Mouse (Mus musculus): ENCODE data around the gene Dusp1. TPM values are rescaled to one million over a fixed set of nuclear protein-coding genes. Genes with fewer than 3 reads are reported as not detected.

Gene Dusp1
- polyA plus RNA-seq, 1 experiment, result 19.7 TPM

DNA sequence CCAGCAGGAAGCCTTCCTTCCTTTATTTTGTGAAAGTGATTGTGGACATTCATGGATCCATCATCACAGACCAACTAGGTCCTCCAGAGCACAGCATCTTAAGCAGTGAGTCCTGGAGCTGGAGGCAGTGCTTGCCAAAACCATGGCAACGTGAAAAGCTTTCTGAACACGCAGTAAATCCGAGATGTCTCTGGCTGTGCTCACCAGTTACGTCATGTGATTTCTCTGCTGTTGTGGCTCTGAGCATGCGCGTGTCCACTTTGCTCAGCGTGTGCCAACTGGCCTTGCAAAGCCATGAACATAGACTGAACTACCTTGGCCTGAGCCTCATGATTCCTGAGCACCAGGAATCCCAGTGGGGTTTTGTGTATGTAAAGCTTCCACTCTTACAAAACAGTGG, 36.6 kb downstream of the Dusp1 start:
- Histone ChIP-seq H3K27ac (ENCODE audit: control insufficient read depth, insufficient read depth, low read depth, low read length) (no peak overlapping the region), H3K27me3 (ENCODE audit: control insufficient read depth, insufficient read depth, low read length) (no peaks in the 10 kb centered on the region), H3K4me1 (ENCODE audit: control insufficient read depth, insufficient read depth, low read length) (no peaks in the 10 kb centered on the region; the same call in 1 of the 2 replicates), H3K4me3 (ENCODE audit: control insufficient read depth, low read depth, low read length) (no peak overlapping the region), H3K36me3 (ENCODE audit: control insufficient read depth, insufficient read depth, low read length) (no peaks in the 10 kb centered on the region)
- TF ChIP-seq CTCF (IDR thresholded peaks at IDR 0.05; ENCODE audit: control insufficient read depth, insufficient read depth, insufficient replicate concordance, low read depth, low read length) (no peak), POLR2A (IDR thresholded peaks at IDR 0.05; ENCODE audit: control insufficient read depth, low read depth, low read length) (no peak)

DNA sequence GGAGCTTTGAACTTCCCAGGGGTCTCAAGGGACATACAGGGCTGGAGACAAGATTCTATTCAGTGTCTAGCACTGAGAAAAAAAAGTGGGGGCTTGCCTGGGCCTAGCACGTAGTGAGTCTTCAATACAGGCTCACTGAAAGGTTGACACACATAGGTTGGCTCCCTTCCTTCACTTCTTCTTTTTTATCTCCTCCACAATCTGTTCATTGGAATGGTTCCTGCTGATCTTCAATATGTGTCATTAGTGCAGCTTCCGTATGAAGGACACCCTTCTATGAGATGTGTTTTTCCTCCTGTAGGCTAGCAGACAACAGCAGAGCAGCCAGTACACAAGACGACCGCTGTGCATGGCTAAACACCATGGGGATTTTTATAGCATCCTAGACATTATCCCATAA, 37.1 kb downstream of the Dusp1 start:
- TF ChIP-seq CTCF (IDR thresholded peaks at IDR 0.05; ENCODE audit: control insufficient read depth, insufficient read depth, insufficient replicate concordance, low read depth, low read length) (no peak), POLR2A (IDR thresholded peaks at IDR 0.05; ENCODE audit: control insufficient read depth, low read depth, low read length) (no peak)
- Histone ChIP-seq H3K4me3 (ENCODE audit: control insufficient read depth, low read depth, low read length) (no peak overlapping the region), H3K36me3 (ENCODE audit: control insufficient read depth, insufficient read depth, low read length) (no peaks in the 10 kb centered on the region), H3K4me1 (ENCODE audit: control insufficient read depth, insufficient read depth, low read length) (no peaks in the 10 kb centered on the region; the same call in 1 of the 2 replicates), H3K27ac (ENCODE audit: control insufficient read depth, insufficient read depth, low read depth, low read length) (no peak overlapping the region), H3K27me3 (ENCODE audit: control insufficient read depth, insufficient read depth, low read length) (no peaks in the 10 kb centered on the region)

DNA sequence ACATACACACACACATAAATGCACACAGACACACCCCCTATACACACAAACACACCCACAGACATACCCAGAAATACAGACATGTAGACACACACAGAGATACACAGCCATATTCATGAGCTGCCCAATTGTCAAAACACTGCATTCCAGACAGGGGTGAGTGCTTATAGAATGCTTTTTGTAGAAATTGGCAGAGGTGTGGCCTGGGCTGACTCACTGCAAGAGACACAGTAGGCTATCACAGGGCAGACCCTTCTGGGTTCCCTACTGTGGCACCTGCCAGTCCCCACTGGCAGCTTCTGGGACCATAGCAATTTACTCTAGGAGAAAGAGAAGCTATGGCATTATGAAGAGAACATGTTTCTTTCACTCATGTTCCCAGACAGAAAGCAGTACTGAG, 37.6 kb downstream of the Dusp1 start:
- H3K36me3 ChIP-seq (ENCODE audit: control insufficient read depth, insufficient read depth, low read length), result no peaks in the 10 kb centered on the region
- TF ChIP-seq POLR2A (IDR thresholded peaks at IDR 0.05; ENCODE audit: control insufficient read depth, low read depth, low read length) (no peak), CTCF (IDR thresholded peaks at IDR 0.05; ENCODE audit: control insufficient read depth, insufficient read depth, insufficient replicate concordance, low read depth, low read length) (no peak)
- no peaks in the 10 kb centered on the region; the same call in 1 of the 2 replicates for H3K4me1 ChIP-seq (ENCODE audit: control insufficient read depth, insufficient read depth, low read length)
- H3K4me3 ChIP-seq (ENCODE audit: control insufficient read depth, low read depth, low read length), result no peak overlapping the region
- H3K27ac ChIP-seq (ENCODE audit: control insufficient read depth, insufficient read depth, low read depth, low read length), result no peak overlapping the region
- no peaks in the 10 kb centered on the region for H3K27me3 ChIP-seq (ENCODE audit: control insufficient read depth, insufficient read depth, low read length)

DNA sequence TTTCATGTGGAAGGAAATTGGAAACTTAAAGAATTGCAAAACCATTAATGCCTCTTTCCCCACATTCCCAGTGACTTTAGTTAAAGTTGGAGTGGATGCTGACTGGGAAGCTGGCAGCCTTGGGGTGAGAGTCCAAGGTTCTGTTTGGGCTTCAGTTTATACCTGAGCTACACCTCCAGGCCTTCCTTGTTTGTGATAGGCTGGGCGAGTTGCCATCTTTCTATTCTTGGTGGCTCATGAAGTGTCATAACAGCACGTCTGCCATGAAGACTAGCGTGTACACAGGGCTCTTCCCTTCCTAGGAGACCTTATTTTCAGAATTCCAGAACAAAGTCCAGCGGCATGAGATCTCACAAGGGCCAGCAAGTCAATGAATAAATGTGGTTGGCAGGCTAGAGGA, 39.2 kb downstream of the Dusp1 start:
- Histone ChIP-seq H3K27ac (ENCODE audit: control insufficient read depth, insufficient read depth, low read depth, low read length) (no peak overlapping the region), H3K27me3 (ENCODE audit: control insufficient read depth, insufficient read depth, low read length) (no peaks in the 10 kb centered on the region), H3K36me3 (ENCODE audit: control insufficient read depth, insufficient read depth, low read length) (no peaks in the 10 kb centered on the region), H3K4me3 (ENCODE audit: control insufficient read depth, low read depth, low read length) (no peak overlapping the region), H3K4me1 (ENCODE audit: control insufficient read depth, insufficient read depth, low read length) (no peaks in the 10 kb centered on the region)
- TF ChIP-seq CTCF (IDR thresholded peaks at IDR 0.05; ENCODE audit: control insufficient read depth, insufficient read depth, insufficient replicate concordance, low read depth, low read length), result no peak
- TF ChIP-seq POLR2A (IDR thresholded peaks at IDR 0.05; ENCODE audit: control insufficient read depth, low read depth, low read length), result no peak

DNA sequence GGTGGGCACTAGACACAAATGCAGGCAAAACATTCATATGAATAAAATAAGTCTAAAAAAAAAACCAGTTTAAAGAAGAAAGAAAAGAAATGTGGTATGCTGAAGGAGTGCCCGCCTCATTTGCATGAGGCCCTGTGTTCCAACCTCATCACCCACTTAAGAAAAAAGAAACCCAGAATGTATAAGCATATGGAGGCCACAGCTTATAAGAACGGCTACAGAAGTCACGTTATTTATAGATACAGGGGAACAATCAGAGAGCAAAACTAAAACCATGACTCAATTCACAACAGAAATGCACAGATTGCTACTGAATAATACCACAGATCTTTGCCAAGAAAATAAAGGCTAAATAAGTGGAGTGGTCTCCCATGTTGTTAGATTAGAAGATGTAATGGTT, 43.6 kb downstream of the Dusp1 start:
- TF ChIP-seq POLR2A (IDR thresholded peaks at IDR 0.05; ENCODE audit: control insufficient read depth, low read depth, low read length) (no peak), CTCF (IDR thresholded peaks at IDR 0.05; ENCODE audit: control insufficient read depth, insufficient read depth, insufficient replicate concordance, low read depth, low read length) (no peak)
- no peak overlapping the region for H3K27ac ChIP-seq (ENCODE audit: control insufficient read depth, insufficient read depth, low read depth, low read length)
- H3K27me3 ChIP-seq (ENCODE audit: control insufficient read depth, insufficient read depth, low read length), result no peaks in the 10 kb centered on the region
- no peaks in the 10 kb centered on the region for H3K4me1 ChIP-seq (ENCODE audit: control insufficient read depth, insufficient read depth, low read length)
- no peak overlapping the region for H3K4me3 ChIP-seq (ENCODE audit: control insufficient read depth, low read depth, low read length)
- H3K36me3 ChIP-seq (ENCODE audit: control insufficient read depth, insufficient read depth, low read length), result no peaks in the 10 kb centered on the region

DNA sequence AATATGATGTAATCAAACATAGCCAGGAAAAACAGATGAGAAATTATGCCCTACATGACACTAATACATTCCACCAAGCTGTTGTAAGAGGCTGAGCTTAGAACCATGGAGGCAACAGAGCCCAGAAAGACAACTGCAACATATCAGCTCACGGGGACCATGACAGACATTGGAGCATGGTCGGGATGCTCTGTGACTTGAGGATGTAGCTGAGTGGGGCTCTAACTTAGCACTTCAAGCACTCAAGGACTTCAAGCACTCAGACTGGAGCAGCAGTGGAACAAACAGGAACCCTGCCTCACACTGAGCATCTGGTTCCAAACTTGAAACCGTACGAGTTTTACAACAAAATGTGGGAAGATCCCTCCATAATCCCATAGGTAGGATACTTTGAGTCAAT, 46.3 kb downstream of the Dusp1 start:
- Histone ChIP-seq H3K27ac (ENCODE audit: control insufficient read depth, insufficient read depth, low read depth, low read length) (no peak overlapping the region), H3K4me1 (ENCODE audit: control insufficient read depth, insufficient read depth, low read length) (no peaks in the 10 kb centered on the region), H3K4me3 (ENCODE audit: control insufficient read depth, low read depth, low read length) (no peak overlapping the region), H3K36me3 (ENCODE audit: control insufficient read depth, insufficient read depth, low read length) (no peaks in the 10 kb centered on the region), H3K27me3 (ENCODE audit: control insufficient read depth, insufficient read depth, low read length) (no peaks in the 10 kb centered on the region)
- TF ChIP-seq POLR2A (IDR thresholded peaks at IDR 0.05; ENCODE audit: control insufficient read depth, low read depth, low read length), result no peak
- no peak for TF ChIP-seq CTCF (IDR thresholded peaks at IDR 0.05; ENCODE audit: control insufficient read depth, insufficient read depth, insufficient replicate concordance, low read depth, low read length)

DNA sequence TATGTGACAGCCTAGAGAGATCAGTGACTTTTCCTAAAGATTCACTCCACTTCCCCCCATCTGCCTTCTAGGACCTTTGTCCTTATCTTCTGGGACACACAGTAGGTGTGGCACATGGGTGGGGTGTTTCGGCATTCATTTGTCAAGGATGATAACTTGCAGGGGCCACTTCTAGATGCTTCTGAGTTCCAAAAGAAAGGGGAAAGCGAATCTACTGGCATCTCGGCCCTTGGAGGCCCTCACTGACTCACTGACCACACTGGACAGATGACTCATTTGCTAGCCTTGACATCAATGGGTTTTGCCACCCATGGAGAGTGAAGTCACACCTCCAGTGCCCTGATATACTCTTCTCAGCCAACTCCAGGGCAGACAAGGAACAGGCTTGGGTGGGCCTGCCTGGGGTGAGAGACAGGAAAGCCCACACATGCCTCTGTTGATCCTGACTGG, 47.3 kb downstream of the Dusp1 start:
- H3K27me3 ChIP-seq (ENCODE audit: control insufficient read depth, insufficient read depth, low read length), result no peaks in the 10 kb centered on the region
- no peaks in the 10 kb centered on the region for H3K36me3 ChIP-seq (ENCODE audit: control insufficient read depth, insufficient read depth, low read length)
- H3K4me1 ChIP-seq (ENCODE audit: control insufficient read depth, insufficient read depth, low read length), result no peaks in the 10 kb centered on the region
- TF ChIP-seq POLR2A (IDR thresholded peaks at IDR 0.05; ENCODE audit: control insufficient read depth, low read depth, low read length), result no peak
- no peak for TF ChIP-seq CTCF (IDR thresholded peaks at IDR 0.05; ENCODE audit: control insufficient read depth, insufficient read depth, insufficient replicate concordance, low read depth, low read length)
- H3K4me3 ChIP-seq (ENCODE audit: control insufficient read depth, low read depth, low read length), result no peak overlapping the region
- no peak overlapping the region for H3K27ac ChIP-seq (ENCODE audit: control insufficient read depth, insufficient read depth, low read depth, low read length)
